Mouse (Mus musculus) natural killer cell, adult 2 months (primary cell): ENCODE measurements at regions not wholly inside any gene's neighbourhood (a gene's known extent, or its start where the extent isn't known, plus 50 kb on each side); places are given as distances from the start of the nearest gene placed in this dataset.

Experiments
- DNase-seq, 2 experiments: peaks; one replicate each; pipeline ENCODE4 v3.0.0; 2022; ENCODE audit warnings: low spot score in 2 of 2

- DNase-seq = no peak
Measured at GRCm38 (mm10) chr4:131014301-131015081, 70.3 kb downstream of the Matn1 start.

- no peak for DNase-seq
Measured at GRCm38 (mm10) chr4:131015156-131015555, 71.0 kb downstream of the Matn1 start.

GRCm38 (mm10) chr4:131023601-131024000 is 79.4 kb downstream of the Matn1 start:
- no peak for DNase-seq

- no peak for DNase-seq
Measured at GRCm38 (mm10) chr4:131036292-131036691, 92.1 kb downstream of the Matn1 start.

GRCm38 (mm10) chr4:131037179-131037578 is 93.0 kb downstream of the Matn1 start:
- no peak for DNase-seq

GRCm38 (mm10) chr4:131039686-131040085 is 95.5 kb downstream of the Matn1 start:
- DNase-seq = no peak

GRCm38 (mm10) chr4:131041210-131041609 is 97.0 kb downstream of the Matn1 start:
- DNase-seq = no peak

GRCm38 (mm10) chr4:131046101-131046500 is 101.9 kb downstream of the Matn1 start:
- no peak for DNase-seq

GRCm38 (mm10) chr4:131046969-131047650 is 102.9 kb downstream of the Matn1 start:
- no peak for DNase-seq

GRCm38 (mm10) chr4:131056293-131056692 is 112.1 kb downstream of the Matn1 start:
- DNase-seq = no peak

- no peak for DNase-seq
Measured at GRCm38 (mm10) chr4:131059572-131059971, 115.4 kb downstream of the Matn1 start.

GRCm38 (mm10) chr4:131060191-131060680 is 116.1 kb downstream of the Matn1 start:
- DNase-seq = no peak

GRCm38 (mm10) chr4:131060706-131061105 is 116.5 kb downstream of the Matn1 start:
- no peak for DNase-seq

GRCm38 (mm10) chr4:131062592-131062991 is 118.4 kb downstream of the Matn1 start:
- DNase-seq = no peak

GRCm38 (mm10) chr4:131066186-131066939 is 122.2 kb downstream of the Matn1 start:
- DNase-seq = no peak

- no peak for DNase-seq
Measured at GRCm38 (mm10) chr4:131070566-131070965, 126.4 kb downstream of the Matn1 start.

- no peak for DNase-seq
Measured at GRCm38 (mm10) chr4:131072623-131073022, 128.4 kb downstream of the Matn1 start.

GRCm38 (mm10) chr4:131073420-131073819 is 129.2 kb downstream of the Matn1 start:
- no peak for DNase-seq

- DNase-seq = no peak
Measured at GRCm38 (mm10) chr4:131075326-131075932, 131.2 kb downstream of the Matn1 start.

- no peak for DNase-seq
Measured at GRCm38 (mm10) chr4:131076628-131077027, 132.4 kb downstream of the Matn1 start.

GRCm38 (mm10) chr4:131080113-131080512 is 135.9 kb downstream of the Matn1 start:
- no peak for DNase-seq

GRCm38 (mm10) chr4:131083405-131083804 is 139.2 kb downstream of the Matn1 start:
- DNase-seq = no peak
